Mouse (Mus musculus) Patski (cell line): ENCODE measurements around the gene Frmpd1. TPM values are rescaled to one million over a fixed set of nuclear protein-coding genes. Genes with fewer than 3 reads are reported as not detected.

Source experiments
- ATAC-seq: fragments of 100-300 bp; one replicate; pipeline ENCODE4 v1.8.0; 2021
- CTCF ChIA-PET: fragments of 350-600 bp; sonication (Branson Sonifier 250); formaldehyde crosslinking; loops from one replicate; lab custom pipeline; 2022; ENCODE audit warnings: inconsistent platforms; lab: Charles Lee
- POLR2A ChIA-PET: fragments of 350-600 bp; sonication (Branson Sonifier 250); formaldehyde crosslinking; loops from one replicate; lab custom pipeline; 2022; ENCODE audit warnings: antibody characterized with exemption, inconsistent platforms; lab: Charles Lee
- DNase-seq: peaks from one replicate; pipeline ENCODE4 v3.0.0-alpha.2; 2011; ENCODE audit warnings: low read depth, low spot score
- H3K27me3 ChIP-seq: fragments of 371-371 bp; one replicate; pipeline ENCODE4 v1.5.1; 2021
- CTCF ChIP-seq: fragments of 100-300 bp; IDR thresholded peaks from one replicate; pipeline ENCODE4 v1.5.1; 2021
- in situ Hi-C: fragments of 300-500 bp; cut with MboI; formaldehyde crosslinking; loops from 3 replicates; pipeline ENCODE4 v1.11.1; 2018; ENCODE audit warnings: low pct_unique_long_range_greater_than_20kb, mixed read lengths
- polyA plus RNA-seq: library from polyadenylated mRNA; unstranded; gene quantifications from one replicate; pipeline ENCODE4 v1.2.3, GENCODE M21; 2021

Gene Frmpd1
- polyA plus RNA-seq, 1 experiment from 2014 or later, result 0.04 TPM

GRCm38 (mm10) chr4:45331139-45331538, 146.5 kb downstream of the Frmpd1 start:
- DNase-seq, result no peak
- in situ Hi-C loops, result no loop called here
- TF ChIP-seq CTCF, result no peak
- no peak for ATAC-seq
- ChIA-PET POLR2A (no interaction called here), CTCF (no interaction called here)
- H3K27me3 ChIP-seq, result peaks cover 7% of the 10 kb centered on the region

DNA sequence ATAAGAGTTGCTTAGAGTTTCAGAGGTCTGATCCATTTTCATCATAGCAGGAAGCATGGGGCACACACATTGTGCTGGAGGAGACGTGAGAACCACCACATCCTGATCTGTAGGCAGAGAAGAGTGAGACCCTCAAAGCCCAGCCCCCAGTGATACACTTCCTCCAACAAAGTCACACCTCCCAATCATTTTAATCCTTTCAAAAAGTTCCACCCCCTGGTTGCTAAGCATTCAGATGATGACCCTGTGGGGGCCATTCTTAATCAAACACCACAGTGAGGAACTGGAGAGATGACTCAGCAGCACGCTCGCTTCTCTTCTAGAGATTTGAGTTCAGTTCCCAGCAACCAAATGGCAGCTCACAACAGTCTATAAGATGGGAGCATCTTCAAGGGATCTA, 147.8 kb downstream of the Frmpd1 start:
- no peak for DNase-seq
- CTCF ChIA-PET, result no interaction called here
- in situ Hi-C loops, result no loop called here
- POLR2A ChIA-PET, result no interaction called here
- no peak for TF ChIP-seq CTCF
- H3K27me3 ChIP-seq, result peaks cover 3% of the 10 kb centered on the region
- no peak for ATAC-seq

Other genes starting within 250 kb of the Frmpd1 start
- 23.7 TPM for gene Grhpr, start 203.5 kb upstream of the Frmpd1 start, polyA plus RNA-seq
- 5.6 TPM for gene Zbtb5, start 172.5 kb upstream of the Frmpd1 start, polyA plus RNA-seq
- gene Polr1e, start 166.3 kb upstream of the Frmpd1 start, polyA plus RNA-seq, result 16.4 TPM
- 7.6 TPM for gene Fbxo10, start 100.3 kb upstream of the Frmpd1 start, polyA plus RNA-seq
- 84.9 TPM for gene Tomm5, start 76.8 kb upstream of the Frmpd1 start, polyA plus RNA-seq
- 11.3 TPM for gene Trmt10b, start 112.3 kb downstream of the Frmpd1 start, polyA plus RNA-seq
- gene Dcaf10, start 157.2 kb downstream of the Frmpd1 start, polyA plus RNA-seq, result 10.8 TPM
- 19.4 TPM for gene Exosc3, start 157.9 kb downstream of the Frmpd1 start, polyA plus RNA-seq
- gene Slc25a51, start 223.9 kb downstream of the Frmpd1 start, polyA plus RNA-seq, result 38.6 TPM